Comparison of ENCODE assay signal across 8 mouse cellular contexts in the genomic region with DNA sequence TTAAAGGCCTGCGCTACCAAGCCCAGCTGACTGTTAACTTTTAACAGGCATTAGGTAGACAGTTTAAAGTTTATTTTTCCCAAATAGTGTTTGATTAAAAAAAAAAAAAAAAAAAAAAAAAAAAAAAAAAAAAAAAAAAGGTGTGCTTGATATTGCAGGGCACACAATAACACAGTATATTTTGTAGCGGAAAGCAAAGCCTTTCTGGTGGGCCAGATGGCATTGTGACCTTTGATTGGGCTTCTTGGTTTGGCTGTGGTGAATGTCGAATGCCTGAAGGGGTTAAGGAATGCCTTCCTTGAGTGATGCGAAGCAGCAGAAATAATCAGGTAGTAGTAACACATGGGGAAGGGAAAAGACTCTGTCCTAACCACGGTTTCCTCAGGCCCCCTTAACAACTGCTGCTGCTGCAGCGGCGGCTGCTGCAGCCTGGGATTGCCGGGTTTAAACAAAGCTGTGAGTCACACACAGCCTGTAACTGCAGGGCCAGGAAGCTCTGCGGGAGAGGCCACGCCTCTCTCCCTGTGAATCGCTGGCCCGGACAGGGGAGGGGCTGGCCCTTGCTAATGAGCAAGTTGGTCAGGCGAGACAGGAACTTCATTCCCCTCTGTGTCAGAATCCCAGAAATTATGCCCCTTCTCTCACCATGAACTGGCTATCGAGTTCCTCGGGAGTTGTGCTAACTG. TPM values are rescaled to one million over a fixed set of nuclear protein-coding genes. Genes with fewer than 3 reads are reported as not detected.
DNase-seq lines count a peak whose midpoint lies in the region; ATAC-seq and TF ChIP-seq lines count a peak whose summit lies in the region.

No protein-coding gene starts in this region.

- DNase-seq in adipocyte (ENCODE audit: low spot score) = peak; percentile 85
- peak; percentile 62 to 68 for DNase-seq in gastrocnemius, adult 8-10 months (ENCODE audit: low spot score in 2 of 2)
- peak; percentile 85 for DNase-seq in hindbrain, postnatal 0 days (ENCODE audit: low spot score)
- DNase-seq in left cerebral cortex, adult 8-10 months (ENCODE audit: low spot score in 2 of 2) = peak; percentile 44 to 62
- DNase-seq in right cerebral cortex, adult 2 months (ENCODE audit: low spot score in 2 of 2) = peak; percentile 50 to 66
- DNase-seq in urinary bladder, postnatal 14 days (ENCODE audit: low spot score) = peak; percentile 88

- TF ChIP-seq CTCF in cortical plate, adult 2 months (IDR thresholded peaks at IDR 0.05; ENCODE audit: extremely low read depth, insufficient read depth, low read length) = no peak
- TF ChIP-seq CTCF in hindbrain, postnatal 0 days (IDR thresholded peaks at IDR 0.05; ENCODE audit: low read depth) = no peak

- H3K27me3 ChIP-seq in hindbrain, postnatal 0 days (ENCODE audit: insufficient read depth, low read length) = no peaks in the 10 kb centered on the region

- peak overlapping the region; percentile 42 for H3K4me3 ChIP-seq in cortical plate, adult 2 months (ENCODE audit: insufficient read depth, low read length)
- H3K4me3 ChIP-seq in hindbrain, postnatal 0 days (ENCODE audit: low read length) = peak overlapping the region; percentile 57

- H3K9me3 ChIP-seq in hindbrain, postnatal 0 days (ENCODE audit: low read length) = no peaks in the 10 kb centered on the region

- 7% methylated on average over 15 of the region's 15 CpGs for WGBS in hindbrain, postnatal 0 days

- TF ChIP-seq POLR2A in cortical plate, adult 2 months (IDR thresholded peaks at IDR 0.05; ENCODE audit: extremely low read depth, insufficient read depth, low read length) = no peak

- ATAC-seq in hindbrain, postnatal 0 days = peak; percentile 92
- ATAC-seq in megakaryocyte, adult 5-6 weeks (ENCODE audit: poor library complexity, severe bottlenecking) = peak; percentile 94

- no peaks in the 10 kb centered on the region for H3K4me1 ChIP-seq in cortical plate, adult 2 months (ENCODE audit: control insufficient read depth, insufficient read depth, low read length)
- H3K4me1 ChIP-seq in hindbrain, postnatal 0 days (ENCODE audit: insufficient read depth, low read length) = 0 out of 2 replicates have a peak, but pooled peaks cover 3% of the 10 kb centered on the region

- H3K9ac ChIP-seq in hindbrain, postnatal 0 days (replicated peaks; ENCODE audit: low read length) = peak overlapping the region; percentile 50

- 0 out of 2 replicates have a peak overlapping the region, but pooled peaks have one; percentile 30 for H3K27ac ChIP-seq in cortical plate, adult 2 months (ENCODE audit: insufficient read depth, low read length)
- peak overlapping the region; percentile 79 for H3K27ac ChIP-seq in hindbrain, postnatal 0 days

- no peaks in the 10 kb centered on the region for H3K36me3 ChIP-seq in hindbrain, postnatal 0 days (ENCODE audit: insufficient read depth, low read length)

- H3K4me2 ChIP-seq in hindbrain, postnatal 0 days (ENCODE audit: low read depth, low read length) = peak overlapping the region; percentile 98

RNA-seq across cellular contexts. Expression of a gene that starts 18.9 kb away (rescaled TPM):
- polyA plus RNA-seq in cortical plate, adult 2 months (2012; rRNA removed) = 5.2 and 6.2 TPM in 2 replicates
- total RNA-seq in gastrocnemius, adult 8-10 months (2022) = 1 to 10 TPM; 2.6 to 4.2 (median 3.3) TPM
- 4.2 and 5.3 TPM in 2 replicates for total RNA-seq in hindbrain, postnatal 0 days (2014; rRNA removed)
- 8.3 and 9.4 TPM in 2 replicates for polyA plus RNA-seq in hindbrain, postnatal 0 days (2015; fragmentation: Nextera tagmentation; extraction: Ambion mirVana)
- total RNA-seq in left cerebral cortex, adult 8-10 months (2022) = 10 to 100 TPM in 2 of 4 experiments, 1 to 10 TPM in 2; 8.1 to 11.6 (median 10.3) TPM
- 20.2 and 21.3 TPM in 2 replicates for total RNA-seq in megakaryocyte, adult 5-6 weeks (2015)
- total RNA-seq in megakaryocyte, adult 5-6 weeks (2017) = 25.6 and 27.7 TPM in 2 replicates

Comparison
In these comparisons a context has a peak if more than half of its experiments do, and no peak if none do; other contexts are left out.
1. Peak in every context shown above with its lines: DNase-seq, ATAC-seq, H3K4me3 ChIP-seq and H3K27ac ChIP-seq.